Mouse (Mus musculus): ENCODE measurements at regions not wholly inside any gene's neighbourhood (a gene's known extent, or its start where the extent isn't known, plus 50 kb on each side); places are given as distances from the start of the nearest gene placed in this dataset.

DNA sequence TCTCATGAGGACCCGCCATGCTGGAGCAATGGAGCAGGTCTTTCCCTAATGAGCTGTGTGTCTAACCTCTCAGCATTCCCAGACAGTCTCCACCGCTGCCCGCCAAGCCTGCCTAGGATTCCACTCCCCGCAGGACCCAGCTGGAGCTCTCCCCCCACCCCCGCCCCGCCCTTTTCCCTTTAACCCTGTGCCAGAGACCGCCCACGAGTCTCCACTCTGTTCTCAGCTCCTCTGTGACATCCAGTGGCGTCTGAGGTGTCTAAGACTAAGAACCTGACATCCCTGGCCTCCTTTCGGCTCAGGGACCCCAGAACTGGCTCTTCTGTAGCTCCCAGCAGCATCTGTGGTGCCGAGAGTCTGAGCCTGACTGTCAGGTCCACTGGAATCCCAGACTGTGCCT, 50.9 kb upstream of the Tpp2 start:
- no peak overlapping the region for H3K9ac ChIP-seq
- 24% methylated on average over 11 of the region's 11 CpGs for WGBS
- H3K4me3 ChIP-seq (ENCODE audit: low read depth, low read length), result no peak overlapping the region
- no peak overlapping the region for H3K27ac ChIP-seq (ENCODE audit: low read depth)
- no peaks in the 10 kb centered on the region for H3K36me3 ChIP-seq (ENCODE audit: insufficient read depth)
- no peak for TF ChIP-seq CTCF (IDR thresholded peaks at IDR 0.05; ENCODE audit: low read depth)
- 0 out of 2 replicates have a peak, but pooled peaks cover 2% of the 10 kb centered on the region for H3K4me1 ChIP-seq (ENCODE audit: insufficient read depth)
- no peaks in the 10 kb centered on the region for H3K9me3 ChIP-seq (ENCODE audit: low read depth, low read length)
- peak; percentile 38; the same call in 1 of the 2 replicates for ATAC-seq (ENCODE audit: insufficient read depth)
- H3K27me3 ChIP-seq (ENCODE audit: insufficient read depth, low read length), result no peaks in the 10 kb centered on the region
- peak; percentile 4 for DNase-seq
- 0 out of 2 replicates have a peak overlapping the region, but pooled peaks have one; percentile 7 for H3K4me2 ChIP-seq

DNA sequence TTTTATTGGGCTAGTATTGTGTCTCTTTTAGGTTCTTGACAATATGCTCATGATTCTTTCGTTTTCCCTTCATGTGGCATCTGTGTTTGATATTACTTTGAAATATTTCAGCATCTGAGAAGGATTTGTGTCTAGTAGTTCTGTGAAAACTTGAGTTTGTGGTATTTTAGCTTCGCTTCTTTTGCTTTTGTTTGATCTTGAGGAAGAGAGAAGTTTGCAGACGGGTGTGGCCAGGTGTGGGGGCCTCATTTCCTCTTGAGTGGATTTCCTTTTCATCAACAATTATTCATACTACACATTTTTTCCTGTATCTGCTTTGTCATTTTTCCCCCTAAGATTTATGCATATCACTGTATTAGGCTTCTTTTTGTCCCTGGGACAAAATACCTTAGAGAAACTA, 52.8 kb upstream of the Uxs1 start:
- no peaks in the 10 kb centered on the region for H3K36me3 ChIP-seq (ENCODE audit: insufficient read depth)
- H3K9ac ChIP-seq, result no peak overlapping the region
- DNase-seq (no peak), ATAC-seq (ENCODE audit: insufficient read depth) (no peak)
- 0 out of 2 replicates have a peak, but pooled peaks cover 2% of the 10 kb centered on the region for H3K4me1 ChIP-seq (ENCODE audit: insufficient read depth)
- no peaks in the 10 kb centered on the region for H3K27me3 ChIP-seq (ENCODE audit: insufficient read depth, low read length)
- no peak overlapping the region for H3K27ac ChIP-seq (ENCODE audit: low read depth)
- H3K9me3 ChIP-seq (ENCODE audit: low read depth, low read length), result no peaks in the 10 kb centered on the region
- WGBS, result 68% methylated on average over 3 of the region's 3 CpGs
- H3K4me2 ChIP-seq, result no peak overlapping the region
- TF ChIP-seq CTCF (IDR thresholded peaks at IDR 0.05; ENCODE audit: low read depth), result no peak
- H3K4me3 ChIP-seq (ENCODE audit: low read depth, low read length), result no peak overlapping the region

DNA sequence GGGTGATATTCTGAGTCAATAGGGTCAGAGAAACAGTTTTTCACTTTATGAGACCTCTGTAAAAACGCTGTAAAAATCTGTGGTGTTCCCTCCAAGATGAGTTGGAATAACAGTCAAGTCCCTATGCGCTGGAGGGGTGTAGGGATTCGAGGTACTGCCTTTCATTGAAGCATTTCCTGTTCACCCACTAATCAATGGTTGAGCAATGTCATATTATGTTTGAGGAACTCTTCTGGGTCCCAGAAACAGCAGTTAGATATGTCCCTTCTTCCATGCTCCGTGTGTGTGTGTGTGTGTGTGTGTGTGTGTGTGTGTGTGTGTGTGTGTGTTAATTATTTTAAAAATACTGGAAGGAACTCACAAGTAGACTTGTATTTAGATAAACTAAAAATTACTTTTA, 52.3 kb upstream of the Uxs1 start:
- no peaks in the 10 kb centered on the region for H3K27me3 ChIP-seq (ENCODE audit: insufficient read depth, low read length)
- no peaks in the 10 kb centered on the region for H3K36me3 ChIP-seq (ENCODE audit: insufficient read depth)
- DNase-seq (no peak), ATAC-seq (ENCODE audit: insufficient read depth) (no peak)
- H3K4me3 ChIP-seq (ENCODE audit: low read depth, low read length), result no peak overlapping the region
- no peaks in the 10 kb centered on the region for H3K9me3 ChIP-seq (ENCODE audit: low read depth, low read length)
- no peak overlapping the region for H3K4me2 ChIP-seq
- H3K27ac ChIP-seq (ENCODE audit: low read depth), result no peak overlapping the region
- 58% methylated on average over 4 of the region's 4 CpGs for WGBS
- H3K9ac ChIP-seq, result no peak overlapping the region
- TF ChIP-seq CTCF (IDR thresholded peaks at IDR 0.05; ENCODE audit: low read depth), result no peak
- H3K4me1 ChIP-seq (ENCODE audit: insufficient read depth), result 0 out of 2 replicates have a peak, but pooled peaks cover 2% of the 10 kb centered on the region

DNA sequence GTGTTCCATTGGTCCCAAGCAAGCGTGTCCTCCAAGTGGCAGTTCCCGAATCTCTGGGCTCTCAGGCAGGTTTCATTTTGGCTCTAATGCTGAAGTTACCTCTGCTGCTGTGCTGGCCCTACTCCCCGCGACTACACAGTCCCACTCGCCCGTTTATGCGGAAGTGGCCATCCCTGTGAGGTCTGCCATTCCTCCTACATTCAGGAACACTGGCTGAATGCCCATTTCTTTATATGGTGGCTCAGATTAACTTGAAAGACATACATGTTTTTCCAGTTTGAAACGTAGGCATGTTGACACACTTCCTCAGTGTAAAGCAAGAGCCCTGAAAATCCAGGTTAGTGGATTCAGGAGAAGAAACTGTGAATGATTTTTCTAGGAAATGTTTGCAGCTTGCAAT, 51.6 kb upstream of the Uxs1 start:
- 69% methylated on average over 8 of the region's 8 CpGs for WGBS
- no peak overlapping the region for H3K4me2 ChIP-seq
- no peak for ATAC-seq (ENCODE audit: insufficient read depth)
- no peaks in the 10 kb centered on the region for H3K36me3 ChIP-seq (ENCODE audit: insufficient read depth)
- H3K9ac ChIP-seq, result no peak overlapping the region
- no peak overlapping the region for H3K27ac ChIP-seq (ENCODE audit: low read depth)
- H3K4me3 ChIP-seq (ENCODE audit: low read depth, low read length), result no peak overlapping the region
- H3K4me1 ChIP-seq (ENCODE audit: insufficient read depth), result 0 out of 2 replicates have a peak, but pooled peaks cover 2% of the 10 kb centered on the region
- no peaks in the 10 kb centered on the region for H3K9me3 ChIP-seq (ENCODE audit: low read depth, low read length)
- no peak for DNase-seq
- no peaks in the 10 kb centered on the region for H3K27me3 ChIP-seq (ENCODE audit: insufficient read depth, low read length)
- TF ChIP-seq CTCF (IDR thresholded peaks at IDR 0.05; ENCODE audit: low read depth), result no peak

DNA sequence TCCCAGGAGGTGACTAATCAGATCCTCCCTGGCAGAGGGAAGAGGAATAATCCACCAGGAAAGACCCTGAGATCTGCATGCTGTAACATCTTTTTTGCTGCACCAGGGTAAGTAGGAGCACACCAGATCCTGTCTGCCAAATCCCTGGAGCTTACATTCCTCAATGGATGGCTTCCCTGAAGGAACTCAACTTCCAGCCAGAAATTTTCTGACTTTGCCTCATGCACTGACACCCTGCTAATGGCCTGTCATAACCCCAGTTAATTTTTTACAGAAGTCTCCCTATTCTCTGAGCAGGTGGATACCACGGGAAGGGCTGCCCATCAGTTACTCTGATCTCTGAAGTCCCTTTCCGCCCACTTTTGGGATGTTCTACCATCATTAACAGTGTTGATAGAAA, 50.6 kb upstream of the Uxs1 start:
- Histone ChIP-seq H3K27ac (ENCODE audit: low read depth) (no peak overlapping the region), H3K36me3 (ENCODE audit: insufficient read depth) (no peaks in the 10 kb centered on the region), H3K4me2 (no peak overlapping the region), H3K4me3 (ENCODE audit: low read depth, low read length) (no peak overlapping the region), H3K4me1 (ENCODE audit: insufficient read depth) (0 out of 2 replicates have a peak, but pooled peaks cover 2% of the 10 kb centered on the region), H3K9me3 (ENCODE audit: low read depth, low read length) (no peaks in the 10 kb centered on the region), H3K27me3 (ENCODE audit: insufficient read depth, low read length) (no peaks in the 10 kb centered on the region), H3K9ac (no peak overlapping the region)
- TF ChIP-seq CTCF (IDR thresholded peaks at IDR 0.05; ENCODE audit: low read depth), result no peak
- ATAC-seq (ENCODE audit: insufficient read depth) (no peak), DNase-seq (no peak)
- WGBS, result 74% methylated on average over 2 of the region's 2 CpGs

DNA sequence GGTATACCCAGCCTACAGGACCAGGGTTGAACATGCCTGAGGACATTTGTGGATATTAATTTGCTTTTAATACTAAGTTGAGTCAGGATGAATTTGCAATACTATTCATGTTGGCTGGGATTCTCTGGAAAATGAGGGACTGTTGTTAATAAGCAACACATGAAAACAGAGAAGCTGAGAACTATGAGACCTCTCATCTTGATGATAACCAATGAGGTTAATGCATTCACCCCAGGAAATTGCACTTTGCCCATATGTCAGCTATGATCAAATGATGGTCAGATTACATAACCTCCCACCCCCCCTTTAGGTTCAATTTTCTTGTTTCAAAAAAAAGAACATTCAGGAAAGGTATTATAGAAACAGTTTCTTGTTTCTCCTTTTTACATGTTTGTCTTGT, 50.1 kb upstream of the Uxs1 start:
- H3K4me2 ChIP-seq, result no peak overlapping the region
- no peak for ATAC-seq (ENCODE audit: insufficient read depth)
- TF ChIP-seq CTCF (IDR thresholded peaks at IDR 0.05; ENCODE audit: low read depth), result no peak

More for the DNA sequence above, 50.1 kb upstream of the Uxs1 start:
- Histone ChIP-seq H3K9me3 (ENCODE audit: low read depth, low read length) (no peaks in the 10 kb centered on the region), H3K9ac (no peak overlapping the region), H3K27ac (ENCODE audit: low read depth) (no peak overlapping the region), H3K4me3 (ENCODE audit: low read depth, low read length) (no peak overlapping the region), H3K4me1 (ENCODE audit: insufficient read depth) (0 out of 2 replicates have a peak, but pooled peaks cover 2% of the 10 kb centered on the region), H3K36me3 (ENCODE audit: insufficient read depth) (no peaks in the 10 kb centered on the region), H3K27me3 (ENCODE audit: insufficient read depth, low read length) (no peaks in the 10 kb centered on the region)
- DNase-seq, result no peak
